Mouse (Mus musculus) E14TG2a.4 (cell line): ENCODE measurements around the gene Rab8b.

ENCODE experiments used
- CTCF ChIP-seq: conservative IDR thresholded peaks from 2 replicates; pipeline ENCODE4 v1.5.1; 2014; ENCODE audit warnings: low read length
- NANOG ChIP-seq: IDR thresholded peaks from 2 replicates; pipeline ENCODE4 v1.6.1; 2014; ENCODE audit warnings: borderline replicate concordance, low read length, mixed read lengths

DNA sequence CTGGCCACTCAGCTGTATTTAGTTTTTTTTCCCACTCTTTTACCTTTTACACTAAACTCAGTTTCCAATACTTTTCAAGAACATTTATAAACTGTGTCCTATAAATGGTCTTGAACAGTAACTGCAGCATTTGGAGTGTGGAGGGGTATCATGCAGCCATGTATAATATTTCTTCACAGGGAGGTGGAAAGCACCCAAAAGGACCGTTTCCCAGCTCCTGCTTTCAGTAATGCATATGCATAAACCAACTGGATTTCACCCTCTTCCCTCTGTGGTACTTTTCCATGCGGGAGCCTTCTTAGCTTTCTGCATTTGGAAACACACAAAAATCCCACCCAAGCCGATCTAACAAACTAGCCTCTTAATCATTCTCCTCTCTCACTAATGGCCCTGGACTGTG, 54.8 kb downstream of the Rab8b start:
- TF ChIP-seq CTCF (no peak), NANOG (no peak)
